Comparison of ENCODE assay signal across 14 mouse cellular contexts in genomic region chr1:89073291-89073846, GRCm38 (mm10). TPM values are rescaled to one million over a fixed set of nuclear protein-coding genes. Genes with fewer than 3 reads are reported as not detected.
DNase-seq lines count a peak whose midpoint lies in the region; ATAC-seq and TF ChIP-seq lines count a peak whose summit lies in the region.
"Had no signal": no experiment of that assay in that cellular context is flagged by ENCODE, and none has a peak within 500 bp of the region (broad histone marks: within the 10 kb centered on the region; RNA-seq: fewer than 3 reads in every experiment).

No protein-coding gene starts in this region.

- H3K4me3 ChIP-seq in heart, postnatal 0 days (ENCODE audit: low read depth, low read length), result no peak overlapping the region
- peak overlapping the region; percentile 93 for H3K4me3 ChIP-seq in forebrain, embryonic 10.5 days
- no peak overlapping the region for H3K4me3 ChIP-seq in hindbrain, embryonic 11.5 days (ENCODE audit: low read depth, low read length)
- H3K4me3 ChIP-seq in midbrain, embryonic 16.5 days (ENCODE audit: low read depth, low read length), result no peak overlapping the region; the same call in 1 of the 2 replicates

- no peak for TF ChIP-seq CTCF in heart, postnatal 0 days (IDR thresholded peaks at IDR 0.05; ENCODE audit: low read depth)

- H3K9me3 ChIP-seq in heart, postnatal 0 days (replicated peaks; ENCODE audit: control insufficient read depth, low read length), result no peaks in the 10 kb centered on the region
- no peaks in the 10 kb centered on the region for H3K9me3 ChIP-seq in forebrain, embryonic 10.5 days
- H3K9me3 ChIP-seq in hindbrain, embryonic 11.5 days (ENCODE audit: control insufficient read depth, low read length), result no peaks in the 10 kb centered on the region
- no peaks in the 10 kb centered on the region for H3K9me3 ChIP-seq in midbrain, embryonic 16.5 days (replicated peaks; ENCODE audit: control insufficient read depth, low read length, poor library complexity, severe bottlenecking)

- TF ChIP-seq EP300 in heart, postnatal 0 days (IDR thresholded peaks at IDR 0.05; ENCODE audit: low read depth), result no peak

- 65% methylated on average over 5 of the region's 5 CpGs for WGBS in heart, postnatal 0 days
- WGBS in forebrain, embryonic 10.5 days, result 75% methylated on average over 5 of the region's 5 CpGs
- WGBS in hindbrain, embryonic 11.5 days, result 68% methylated on average over 5 of the region's 5 CpGs
- 71% methylated on average over 5 of the region's 5 CpGs for WGBS in midbrain, embryonic 16.5 days

- H3K27me3 ChIP-seq in heart, postnatal 0 days (ENCODE audit: control insufficient read depth, insufficient read depth, low read length), result no peaks in the 10 kb centered on the region
- H3K27me3 ChIP-seq in forebrain, embryonic 10.5 days (ENCODE audit: poor library complexity, severe bottlenecking), result no peaks in the 10 kb centered on the region
- H3K27me3 ChIP-seq in hindbrain, embryonic 11.5 days (ENCODE audit: control insufficient read depth, insufficient read depth, low read length), result no peaks in the 10 kb centered on the region
- H3K27me3 ChIP-seq in midbrain, embryonic 16.5 days (ENCODE audit: control insufficient read depth, insufficient read depth, low read depth, low read length), result no peaks in the 10 kb centered on the region

- DNase-seq in heart, postnatal 0 days (ENCODE audit: low spot score), result no peak
- no peak for DNase-seq in heart, postnatal 25 days (ENCODE audit: low spot score)
- no peak for DNase-seq in forebrain, embryonic 10.5 days (ENCODE audit: extremely low spot score, low spot score)
- no peak for DNase-seq in hindbrain, embryonic 11.5 days (ENCODE audit: low spot score)
- DNase-seq in layer of hippocampus, adult 9-10 months (ENCODE audit: low spot score), result no peak
- DNase-seq in urinary bladder, postnatal 25 days (ENCODE audit: low spot score), result no peak
- DNase-seq: cerebellum, adult 9-10 months; gastrocnemius, postnatal 36 days; kidney, adult 8-10 months; right cerebral cortex, postnatal 25 days had no signal

- H3K36me3 ChIP-seq in heart, postnatal 0 days (replicated peaks; ENCODE audit: control insufficient read depth, insufficient read depth, low read length), result no peaks in the 10 kb centered on the region
- H3K36me3 ChIP-seq in forebrain, embryonic 10.5 days (replicated peaks), result peaks cover 4% of the 10 kb centered on the region; the same call in 1 of the 2 replicates
- H3K36me3 ChIP-seq in hindbrain, embryonic 11.5 days (ENCODE audit: control insufficient read depth, insufficient read depth, low read length), result no peaks in the 10 kb centered on the region
- no peaks in the 10 kb centered on the region for H3K36me3 ChIP-seq in midbrain, embryonic 16.5 days (ENCODE audit: control insufficient read depth, insufficient read depth, low read length)

- intact Hi-C loops in heart, postnatal 25 days (cut with DNase I), result loop anchor here (5.0 kb wide), 1 partner anchor 326 kb away; no protein-coding TSS in a partner anchor

- ATAC-seq in heart, postnatal 0 days (ENCODE audit: insufficient read depth, low read depth), result no peak
- ATAC-seq in hindbrain, embryonic 11.5 days (ENCODE audit: low FRiP score), result no peak
- no peak for ATAC-seq in midbrain, embryonic 16.5 days
- no peak for ATAC-seq in cerebellum, adult (ENCODE audit: insufficient number of reproducible peaks, low FRiP score, low TSS enrichment)

- H3K4me1 ChIP-seq in heart, postnatal 0 days (ENCODE audit: control insufficient read depth, insufficient read depth), result peaks cover 34% of the 10 kb centered on the region
- peaks cover 93% of the 10 kb centered on the region for H3K4me1 ChIP-seq in forebrain, embryonic 10.5 days
- peaks cover 7% of the 10 kb centered on the region; the same call in 1 of the 2 replicates for H3K4me1 ChIP-seq in hindbrain, embryonic 11.5 days (replicated peaks; ENCODE audit: control insufficient read depth, insufficient read depth, low read length)
- H3K4me1 ChIP-seq in midbrain, embryonic 16.5 days (ENCODE audit: control insufficient read depth, insufficient read depth, low read length), result peaks cover 34% of the 10 kb centered on the region

- no peak overlapping the region for H3K9ac ChIP-seq in heart, postnatal 0 days (replicated peaks; ENCODE audit: low read depth, low read length)
- peak overlapping the region; percentile 15; the same call in 1 of the 2 replicates for H3K9ac ChIP-seq in hindbrain, embryonic 11.5 days (ENCODE audit: low read depth, low read length)
- H3K9ac ChIP-seq in midbrain, embryonic 16.5 days (ENCODE audit: low read depth, low read length), result no peak overlapping the region
- H3K9ac ChIP-seq: liver, embryonic 14.5 days had no signal

- peak overlapping the region; percentile 93; the same call in 1 of the 2 replicates for H3K27ac ChIP-seq in heart, postnatal 0 days (ENCODE audit: low read depth)
- peak overlapping the region; percentile 96 for H3K27ac ChIP-seq in forebrain, embryonic 10.5 days
- no peak overlapping the region for H3K27ac ChIP-seq in hindbrain, embryonic 11.5 days (ENCODE audit: low read depth, low read length)
- H3K27ac ChIP-seq in midbrain, embryonic 16.5 days (ENCODE audit: low read length), result 0 out of 2 replicates have a peak overlapping the region, but pooled peaks have one; percentile 28
- H3K27ac ChIP-seq: liver, embryonic 14.5 days; macrophage had no signal

- peak overlapping the region; percentile 87 for H3K4me2 ChIP-seq in heart, postnatal 0 days (ENCODE audit: low read depth, low read length)
- H3K4me2 ChIP-seq in hindbrain, embryonic 11.5 days (replicated peaks; ENCODE audit: low read depth, low read length), result peak overlapping the region; percentile 77
- peak overlapping the region; percentile 83 for H3K4me2 ChIP-seq in midbrain, embryonic 16.5 days (ENCODE audit: low read length)

RNA-seq across cellular contexts. Expression of gene Sh3bp4, which starts 3.2 kb away (rescaled TPM):
- 50.6 and 74.8 TPM in 2 replicates for total RNA-seq in heart, postnatal 0 days (2014; rRNA removed; ENCODE audit: low replicate concordance)
- polyA plus RNA-seq in heart, postnatal 0 days (2015; fragmentation: Nextera tagmentation; extraction: Ambion mirVana), result 11.0 and 15.1 TPM in 2 replicates
- 10 to 100 TPM; 10.5 to 13.2 TPM for total RNA-seq in heart, postnatal 25 days (2021)
- 27.7 and 28.7 TPM in 2 replicates for polyA plus RNA-seq in forebrain, embryonic 10.5 days (2016; fragmentation: Nextera tagmentation; extraction: Ambion mirVana)
- polyA plus RNA-seq in hindbrain, embryonic 11.5 days (2014; fragmentation: Nextera tagmentation; extraction: Ambion mirVana), result 18.0 and 21.7 TPM in 2 replicates
- polyA plus RNA-seq in midbrain, embryonic 16.5 days (2015; fragmentation: Nextera tagmentation; extraction: Ambion mirVana), result 13.3 and 13.6 TPM in 2 replicates
